Mouse (Mus musculus) heart, postnatal 25 days (tissue): ENCODE measurements around the gene Slc11a2. TPM values are rescaled to one million over a fixed set of nuclear protein-coding genes. Genes with fewer than 3 reads are reported as not detected.
"Not testable (repeated sequence)": the region's sequence is repeated elsewhere in the genome, so short reads cannot be mapped to it uniquely, and the experiment has no call there.

Source experiments
- DNase-seq: peaks from one replicate; pipeline ENCODE4 v3.0.0; 2022; ENCODE audit warnings: low spot score
- intact Hi-C: fragments of 180-260 bp; cut with DNase I; formaldehyde crosslinking; loops from one replicate; pipeline ENCODE4 v1.15.1; 2025
- total RNA-seq, 2 experiments: library from RNA; stranded (reverse); gene quantifications; 2 replicates each; pipeline ENCODE4 v1.2.3; 2021

Slc11a2 gene
- total RNA-seq, 2 experiments from 2014 or later = 52.6 to 56.9 TPM

GRCm38 (mm10) chr15:100411731-100412130, 13.1 kb downstream of the Slc11a2 start:
- no peak for DNase-seq
- intact Hi-C loops = no loop called here

- no peak for DNase-seq
- intact Hi-C loops = no loop called here
Observed at GRCm38 (mm10) chr15:100410918-100411672, 13.8 kb downstream of the Slc11a2 start.

- intact Hi-C loops = no loop called here
- DNase-seq = no peak
Observed at GRCm38 (mm10) chr15:100406088-100406487, 18.8 kb downstream of the Slc11a2 start.

- intact Hi-C loops = no loop called here
- DNase-seq = no peak
Observed at GRCm38 (mm10) chr15:100403318-100404000, 21.4 kb downstream of the Slc11a2 start.

DNA sequence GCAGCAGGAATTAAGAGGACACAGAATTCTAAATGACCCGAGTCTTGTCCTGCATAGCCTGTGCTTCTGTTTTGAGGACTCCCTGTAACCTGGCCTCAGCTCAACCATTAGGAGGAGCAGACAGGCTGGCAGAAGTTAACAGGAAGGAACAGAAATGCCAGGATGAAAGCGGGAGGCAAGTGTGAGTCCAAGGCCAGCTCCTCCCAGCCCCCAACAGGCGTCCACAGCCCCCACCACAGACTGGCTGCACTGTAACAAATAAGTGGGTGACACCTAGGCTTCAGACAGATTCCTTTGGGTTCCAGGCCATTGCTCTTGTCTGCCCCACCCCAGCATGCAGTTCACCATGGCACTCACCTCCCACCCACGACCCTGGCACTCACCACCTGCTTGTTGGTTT, 22.1 kb downstream of the Slc11a2 start:
- intact Hi-C loops = no loop called here
- DNase-seq = no peak

DNA sequence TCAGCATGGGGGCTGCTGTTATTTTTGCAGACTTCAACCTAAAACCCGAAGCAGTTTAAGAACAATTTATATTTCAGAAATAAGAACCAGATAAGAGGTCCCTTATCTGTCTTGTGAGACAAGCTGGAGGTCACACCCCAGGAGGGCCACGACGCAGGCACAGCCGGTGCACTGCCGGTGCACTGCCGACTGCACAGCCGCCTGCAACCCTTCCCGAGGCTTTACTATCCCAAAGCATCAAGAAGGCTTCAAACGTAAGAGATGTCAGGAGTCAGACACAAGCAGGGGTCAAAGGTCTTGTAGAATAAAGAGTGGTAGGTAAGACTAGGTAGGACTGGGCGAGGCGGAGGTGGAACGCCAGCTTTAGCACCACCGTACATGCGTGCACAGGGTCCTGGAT, 22.5 kb downstream of the Slc11a2 start:
- DNase-seq = no peak
- intact Hi-C loops = no loop called here

DNA sequence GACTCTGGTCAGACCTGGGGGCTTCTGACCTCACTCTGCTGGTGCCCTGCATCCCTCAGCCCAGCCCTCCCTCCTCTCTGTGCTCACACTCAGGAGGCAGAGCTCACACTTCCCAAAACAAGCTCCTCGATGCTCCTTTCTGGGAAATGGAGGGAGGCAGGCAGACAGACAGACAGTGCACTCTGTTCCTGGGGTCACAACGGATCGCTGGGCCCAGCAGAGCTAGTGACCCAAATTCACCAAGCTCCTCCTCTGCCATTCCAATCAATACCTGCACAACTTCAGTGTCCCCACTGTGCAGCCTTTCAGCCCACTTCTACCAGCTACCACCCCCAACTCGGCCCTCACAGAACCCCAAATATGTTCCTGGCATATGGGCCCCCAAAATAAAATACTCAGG, 23.1 kb downstream of the Slc11a2 start:
- no peak for DNase-seq
- intact Hi-C loops = no loop called here

GRCm38 (mm10) chr15:100400592-100401250, 24.2 kb downstream of the Slc11a2 start:
- no peak for DNase-seq
- intact Hi-C loops = no loop called here

DNA sequence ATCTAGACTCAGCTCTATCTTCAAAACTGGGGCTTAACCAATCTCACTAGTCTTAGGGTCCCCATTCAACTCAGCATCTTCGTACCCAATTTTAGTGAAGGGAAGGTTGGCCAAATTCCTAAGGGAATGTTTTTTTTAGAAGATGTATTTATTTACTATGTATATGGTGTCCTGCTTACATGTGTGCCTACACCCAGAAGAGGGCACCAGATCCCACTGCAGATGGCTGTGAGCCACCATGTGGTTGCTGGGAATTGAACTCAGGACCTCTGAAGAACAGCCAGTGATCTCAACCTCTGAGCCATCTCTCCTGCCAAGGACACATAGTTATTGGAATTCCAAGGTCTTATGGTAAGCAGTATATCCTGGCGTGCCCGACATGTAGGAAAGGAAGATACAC, 29.3 kb downstream of the Slc11a2 start:
- intact Hi-C loops = loop anchor here (5.0 kb wide), 1 partner anchor 62 kb away; no protein-coding TSS in a partner anchor
- no peak for DNase-seq

DNA sequence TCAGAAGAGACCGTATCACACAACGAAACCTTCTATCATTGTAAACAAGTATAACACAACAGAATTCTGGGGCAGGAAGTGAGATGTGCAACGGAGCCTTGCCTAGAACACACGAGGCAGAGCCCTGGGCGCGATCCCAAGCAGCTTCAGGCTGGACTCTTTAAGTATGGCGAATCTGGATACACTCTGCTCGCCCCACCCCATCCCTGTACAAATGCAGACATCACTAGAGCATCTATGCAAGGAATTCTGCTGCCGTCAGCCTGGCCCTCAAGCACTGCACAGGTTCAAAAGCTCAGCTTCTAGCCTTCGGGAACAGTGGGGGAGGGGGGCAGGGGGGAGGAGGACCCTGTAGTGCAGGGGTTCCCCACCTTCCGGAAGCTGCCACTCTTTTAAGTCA, 31.9 kb downstream of the Slc11a2 start:
- no peak for DNase-seq
- intact Hi-C loops = no loop called here

DNA sequence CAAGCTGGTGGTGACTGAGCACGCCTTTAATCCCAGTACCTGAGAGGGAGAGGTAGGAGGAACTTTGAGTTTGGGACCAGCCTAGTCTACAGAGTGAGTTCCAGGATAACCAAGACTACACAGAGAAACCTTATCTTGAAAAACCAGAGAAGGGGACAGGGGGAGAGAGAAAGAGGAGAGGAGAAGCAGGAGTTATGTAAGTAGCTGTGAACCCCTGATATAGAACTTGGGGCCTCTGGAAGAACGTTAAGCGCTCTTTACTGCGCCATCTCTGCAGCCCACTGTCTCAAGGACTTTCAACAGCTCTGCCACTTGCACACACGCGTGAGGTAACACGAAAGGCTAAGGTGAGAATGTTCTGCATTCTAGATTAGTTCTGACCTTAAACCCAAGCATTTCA, 33.3 kb downstream of the Slc11a2 start:
- DNase-seq = no peak
- intact Hi-C loops = no loop called here

DNA sequence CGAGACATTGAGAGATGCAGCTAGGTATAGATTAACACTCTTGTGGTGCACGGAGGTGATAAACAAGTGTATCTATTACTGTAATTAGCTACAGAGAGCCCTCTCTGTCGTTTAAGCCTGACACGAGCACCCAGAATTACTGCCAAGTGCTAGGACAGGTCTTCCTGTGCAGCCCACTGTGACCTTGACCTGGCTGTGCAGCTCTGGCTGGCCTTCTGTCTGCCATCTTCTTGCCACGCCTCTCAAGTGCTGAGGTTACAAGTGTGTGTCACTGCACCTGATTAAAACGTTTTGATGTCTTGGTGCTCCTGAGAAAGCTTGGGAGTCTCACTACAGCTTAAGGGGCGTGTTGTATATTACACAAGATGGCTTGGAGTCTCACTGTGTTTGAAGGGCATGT, 33.8 kb downstream of the Slc11a2 start:
- intact Hi-C loops = no loop called here
- DNase-seq = no peak

- intact Hi-C loops = no loop called here
- DNase-seq = no peak
Observed at GRCm38 (mm10) chr15:100388886-100389285, 36.0 kb downstream of the Slc11a2 start.

GRCm38 (mm10) chr15:100388224-100388835, 36.5 kb downstream of the Slc11a2 start:
- intact Hi-C loops = no loop called here
- DNase-seq = no peak

- intact Hi-C loops = no loop called here
- DNase-seq = no peak
Observed at GRCm38 (mm10) chr15:100387544-100388223, 37.2 kb downstream of the Slc11a2 start.

DNA sequence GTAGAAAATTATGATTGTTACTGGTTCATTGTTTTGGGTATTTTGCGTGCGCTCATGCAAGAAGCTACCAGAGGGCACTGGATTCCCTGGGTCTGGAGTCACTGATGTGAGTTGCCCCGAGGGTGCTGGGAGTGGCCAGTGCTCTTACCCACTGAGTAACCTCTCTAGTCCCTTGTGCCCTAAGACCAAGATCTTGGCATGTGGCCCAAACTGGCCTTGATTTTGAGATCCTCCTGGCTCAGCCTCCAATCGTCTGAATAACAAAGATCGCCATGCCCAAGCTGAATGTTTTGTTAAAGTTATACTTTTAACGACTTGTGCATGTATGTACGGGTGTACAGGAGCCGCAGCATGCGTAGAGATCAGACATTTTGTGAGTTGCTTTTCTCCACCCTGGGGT, 39.2 kb downstream of the Slc11a2 start:
- no peak for DNase-seq
- intact Hi-C loops = no loop called here

GRCm38 (mm10) chr15:100380104-100380503, 44.8 kb downstream of the Slc11a2 start:
- intact Hi-C loops = no loop called here
- no peak for DNase-seq

DNA sequence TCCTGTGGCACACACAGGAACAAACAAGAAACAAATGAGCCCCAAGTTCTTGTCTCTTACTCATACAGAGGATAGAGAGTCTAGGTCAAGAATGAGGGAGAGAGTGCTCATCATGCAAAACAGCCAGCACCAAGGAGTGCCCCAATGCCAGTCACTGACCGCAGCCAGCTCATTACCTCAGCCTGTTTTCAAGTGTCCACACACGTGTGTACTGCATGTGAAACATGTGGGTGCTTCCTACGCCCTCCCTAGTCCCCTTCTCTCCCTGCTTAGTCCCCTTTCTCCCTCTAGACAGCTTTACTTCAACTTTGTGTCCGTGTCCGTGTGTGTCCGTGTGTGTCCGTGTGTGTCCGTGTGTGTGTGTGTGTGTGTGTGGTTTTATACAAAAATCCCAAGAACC, 45.2 kb downstream of the Slc11a2 start:
- intact Hi-C loops = loop anchor here (10.0 kb wide), 1 partner anchor 65 kb away; no protein-coding TSS in a partner anchor
- DNase-seq = no peak

DNA sequence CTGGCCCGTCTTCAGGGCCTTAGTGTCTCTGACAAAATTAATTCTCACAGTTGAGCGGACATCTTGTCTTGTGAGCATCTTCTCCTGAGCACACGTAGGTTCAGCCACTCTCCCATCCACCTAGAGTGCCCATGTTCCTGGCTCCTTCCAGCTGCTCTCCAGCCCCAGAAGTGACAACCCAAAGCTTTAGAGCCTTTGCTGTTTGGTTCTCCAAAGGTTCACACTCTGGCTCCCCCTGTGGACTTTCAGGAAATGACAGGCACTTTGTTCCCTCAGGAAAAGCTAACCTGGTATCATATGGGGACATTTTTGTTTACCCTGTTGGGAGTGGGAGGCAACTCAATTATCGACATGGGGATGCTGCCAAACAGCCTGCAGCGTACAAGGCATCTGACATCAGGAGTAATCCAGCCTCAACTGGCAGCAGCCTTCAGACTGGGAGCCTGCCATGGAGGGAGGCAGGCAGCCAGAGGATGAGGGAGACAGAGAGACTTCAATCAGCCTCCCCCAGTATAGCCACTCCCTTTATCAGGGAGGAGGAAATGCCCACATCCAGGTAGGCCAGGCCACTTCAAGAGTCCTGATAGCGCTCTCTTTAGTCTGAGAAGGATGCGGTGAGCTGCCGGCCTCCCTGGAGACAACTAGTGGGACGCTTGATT, 46.9 kb downstream of the Slc11a2 start:
- not testable (repeated sequence) for DNase-seq
- intact Hi-C loops = loop anchor here (10.0 kb wide), 1 partner anchor 63 kb away; no protein-coding TSS in a partner anchor
